Mouse (Mus musculus) thymus, postnatal 25 days (tissue): ENCODE measurements around the gene Cd4.

ENCODE experiments used
- DNase-seq: peaks from one replicate; pipeline ENCODE4 v3.0.0; 2022

Cd4 gene

DNA sequence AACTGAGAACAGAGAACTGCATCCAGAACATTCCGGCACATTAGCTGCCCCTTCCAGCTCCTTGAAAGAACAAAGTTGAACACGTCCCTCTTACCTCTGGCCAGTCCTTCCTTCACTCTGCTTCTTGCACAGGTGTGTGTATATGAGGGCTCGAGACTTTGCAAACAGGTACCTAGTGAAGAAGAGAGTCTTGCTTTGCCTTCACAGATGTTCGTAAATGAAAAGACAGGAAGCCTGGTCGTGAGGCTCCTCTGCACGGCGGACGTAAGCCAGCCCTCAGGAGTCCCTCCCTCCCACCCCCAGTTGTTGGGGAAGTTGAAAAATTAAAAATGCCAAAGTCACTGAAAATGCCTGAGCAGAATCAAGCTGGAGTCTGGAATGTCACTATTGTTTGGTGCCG lies at the start of gene Cd4:
Gene Cd4, minus strand, starts transcription at position 236 of the 400 bp plus-strand sequence.
- peak; percentile 65 for DNase-seq

DNA sequence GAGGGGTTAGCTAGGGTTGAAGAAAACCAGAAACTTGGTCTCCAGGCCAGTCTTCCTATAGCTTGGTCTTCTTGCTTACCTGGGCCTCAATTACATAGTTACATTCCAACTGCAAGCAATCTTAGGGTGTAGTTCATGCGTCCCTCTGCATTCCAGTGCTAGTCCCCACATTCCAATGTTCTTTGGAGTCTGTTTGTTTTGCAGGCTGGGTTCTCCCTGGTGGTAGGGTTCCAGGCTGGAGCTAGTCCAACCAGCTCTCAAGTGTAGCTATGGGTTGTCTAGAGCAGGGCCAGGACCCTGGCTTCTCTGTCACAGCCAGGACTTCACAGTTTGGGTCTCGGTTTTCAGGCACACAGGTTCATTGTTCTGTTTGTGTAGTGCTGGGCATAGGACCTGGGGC lies 49.5 kb upstream of the Cd4 start:
- DNase-seq = no peak

DNA sequence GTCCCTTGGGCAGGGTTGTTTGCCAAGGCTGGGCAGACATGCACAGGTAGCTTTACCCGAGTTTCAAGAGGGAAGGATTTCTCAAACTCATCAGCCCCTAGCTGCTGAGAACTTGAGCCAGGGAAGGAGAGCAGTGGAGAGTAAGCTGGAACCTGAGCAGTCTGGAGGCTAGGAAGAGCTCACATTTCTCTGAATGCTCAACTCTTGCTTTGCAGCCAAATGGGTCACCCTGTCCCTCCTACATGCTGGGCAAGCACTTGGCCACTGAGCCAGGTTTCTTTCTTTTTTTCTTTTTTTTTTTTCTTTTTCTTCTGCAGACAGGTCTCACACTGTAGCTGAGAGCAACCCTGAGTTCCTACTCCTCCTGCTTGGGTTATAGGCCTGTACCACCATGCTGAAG lies 48.7 kb upstream of the Cd4 start:
- no peak for DNase-seq

DNA sequence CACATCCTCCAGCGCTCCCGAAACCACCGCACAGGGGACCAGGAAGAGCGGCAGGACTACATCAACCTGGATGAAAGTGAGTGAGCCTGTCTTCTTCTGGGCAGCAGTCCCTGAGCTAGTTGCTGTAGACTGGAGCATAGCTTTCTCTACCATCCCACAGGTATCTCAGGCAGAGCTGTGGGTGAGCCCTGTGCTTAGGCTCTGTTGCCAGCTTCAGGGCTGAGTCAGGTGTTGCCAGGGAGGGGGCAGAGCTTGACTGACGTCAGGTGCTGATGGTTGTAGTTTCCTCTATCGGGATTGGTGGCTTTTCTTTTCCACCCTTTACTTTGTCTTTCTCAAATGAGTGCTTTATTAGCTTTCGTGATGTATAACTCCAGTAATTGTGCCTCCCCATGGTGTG lies 46.6 kb upstream of the Cd4 start:
- DNase-seq = no peak

DNA sequence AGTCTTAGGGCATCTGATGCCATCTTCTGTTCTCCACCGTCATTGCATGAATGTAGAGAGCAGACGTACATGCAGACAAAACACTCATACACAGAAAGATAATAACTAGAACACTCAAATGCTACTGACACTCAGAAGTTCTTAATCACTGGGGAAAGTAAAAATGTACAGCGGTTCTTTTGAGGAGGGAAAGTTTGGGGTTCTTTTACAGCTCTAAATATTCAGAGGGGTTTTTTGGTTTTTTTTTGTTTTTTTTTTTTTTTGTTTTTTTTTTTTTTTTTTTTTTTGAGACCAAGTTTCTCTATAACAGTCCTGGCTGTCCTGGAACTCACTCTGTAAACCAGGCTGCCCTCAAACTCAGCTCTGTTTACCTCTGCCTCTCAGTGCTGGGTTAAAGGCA lies 45.1 kb upstream of the Cd4 start:
- DNase-seq = no peak

DNA sequence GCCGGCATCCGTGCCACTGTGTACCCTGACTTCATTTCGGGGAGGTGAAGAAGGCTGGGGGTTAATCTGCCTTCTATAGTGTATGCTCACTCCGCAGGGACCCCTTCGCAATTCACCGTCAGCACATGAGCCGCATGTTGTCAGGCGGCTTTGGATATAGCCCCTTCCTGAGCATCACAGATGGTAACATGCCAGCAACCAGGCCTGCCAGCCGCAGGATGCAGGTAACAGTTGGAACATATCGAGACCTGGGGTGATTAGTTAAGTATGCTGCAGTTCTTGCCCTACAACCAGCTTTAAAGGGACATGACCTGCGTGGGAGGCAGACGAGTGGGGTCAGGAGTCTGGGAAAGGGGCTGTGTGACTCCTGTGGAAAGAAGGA lies 44.3 kb upstream of the Cd4 start:
- DNase-seq = no peak

DNA sequence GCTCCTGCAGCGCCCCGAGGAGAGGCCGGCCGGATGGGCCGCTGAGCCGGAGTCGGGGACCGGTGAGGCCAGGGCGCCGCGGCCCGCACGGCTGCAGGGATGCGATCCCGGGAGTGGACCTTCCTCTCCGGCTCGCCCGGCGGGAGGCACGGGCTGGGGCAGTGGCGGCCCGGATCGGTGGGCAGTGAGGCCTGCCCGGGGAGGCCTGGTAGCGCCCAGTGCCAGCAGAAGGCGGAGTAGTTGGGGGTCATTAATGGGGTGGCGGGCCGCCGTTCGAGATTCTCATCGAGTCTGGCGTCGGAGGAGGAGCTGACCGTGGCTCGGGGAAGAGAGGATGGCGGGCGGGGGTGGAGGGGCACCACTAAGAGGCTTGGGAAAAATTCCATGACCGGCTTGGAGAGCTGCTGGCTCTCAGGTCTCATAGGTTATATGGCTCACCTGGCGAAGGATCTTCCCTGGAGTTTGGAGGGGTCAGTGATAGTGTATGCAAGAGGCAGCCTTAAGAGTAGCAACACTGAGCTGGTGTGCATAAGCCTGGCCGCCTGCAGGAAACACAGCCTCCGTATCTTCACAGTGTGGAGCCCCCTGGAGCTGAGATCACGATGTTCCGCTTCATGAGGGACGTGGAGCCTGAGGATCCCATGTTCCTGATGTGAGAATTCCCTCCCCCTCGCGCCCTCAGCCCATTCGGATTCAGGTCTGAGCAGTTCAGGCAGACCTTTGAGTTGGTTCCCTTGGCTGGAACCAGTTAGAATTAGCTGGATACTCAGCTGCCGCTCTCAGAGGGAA lies 43.7 kb upstream of the Cd4 start:
- peak; percentile 65 for DNase-seq

DNA sequence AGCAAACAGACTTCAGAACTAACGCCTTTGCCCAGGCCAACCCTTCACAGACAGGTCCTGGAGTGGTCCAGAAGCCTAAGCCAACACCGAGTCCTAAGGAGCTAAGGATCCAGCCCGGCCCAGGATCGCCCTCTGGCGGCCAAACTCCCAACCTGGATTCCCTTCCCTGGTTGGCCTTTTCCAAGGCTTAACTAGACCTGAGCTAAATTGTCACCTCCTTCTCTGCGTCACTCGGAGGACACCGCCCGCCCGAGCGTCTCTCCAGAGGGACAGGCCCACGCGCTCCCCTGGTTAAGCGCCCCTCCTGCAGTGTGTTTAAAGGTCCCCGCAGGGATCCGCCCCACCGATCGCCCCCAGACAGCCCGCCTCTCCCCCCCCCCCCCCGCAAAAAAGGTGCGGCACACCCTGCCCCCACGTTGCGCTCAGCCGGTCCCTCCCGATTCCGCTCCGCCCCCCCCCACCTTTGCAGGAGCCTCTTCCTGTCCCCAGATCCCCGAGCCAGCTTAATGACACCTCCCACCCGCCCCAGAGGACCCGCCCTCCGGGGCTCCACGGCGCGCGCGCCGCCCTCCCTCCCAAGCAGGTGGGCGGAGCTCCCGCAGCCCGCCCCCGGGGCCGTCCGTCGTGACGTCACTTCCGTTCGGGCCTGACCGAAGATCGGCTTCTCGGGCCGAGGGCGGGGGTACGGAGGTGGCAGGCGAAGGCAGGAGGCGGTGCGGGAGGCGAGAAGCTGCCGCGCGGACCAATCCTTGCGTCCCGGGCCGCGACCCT lies 42.9 kb upstream of the Cd4 start, which contains the start of gene Mlf2:
Gene Mlf2, plus strand, starts transcription at position 633 of the 771 bp plus-strand sequence.
- peak; percentile 99 for DNase-seq

DNA sequence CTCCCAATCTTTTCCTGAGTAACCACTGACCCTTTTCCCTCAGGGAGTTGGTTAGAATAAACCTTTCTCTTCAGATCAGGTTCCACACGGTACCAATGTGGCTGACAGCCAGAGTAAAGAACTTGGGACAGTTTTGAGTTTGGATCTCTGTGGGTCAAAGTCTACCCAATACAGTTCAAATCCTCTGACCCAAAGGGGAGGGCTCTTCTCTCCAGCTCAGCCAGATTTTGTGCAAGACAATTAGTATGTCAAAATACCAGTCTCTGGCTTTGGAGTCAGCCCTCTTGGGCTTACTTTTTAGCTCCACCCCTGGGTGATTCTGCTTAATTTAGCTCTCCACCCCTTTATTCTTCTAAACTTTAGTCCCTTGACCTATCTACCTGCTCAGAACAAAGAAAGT lies 42.2 kb upstream of the Cd4 start:
- DNase-seq = no peak

DNA sequence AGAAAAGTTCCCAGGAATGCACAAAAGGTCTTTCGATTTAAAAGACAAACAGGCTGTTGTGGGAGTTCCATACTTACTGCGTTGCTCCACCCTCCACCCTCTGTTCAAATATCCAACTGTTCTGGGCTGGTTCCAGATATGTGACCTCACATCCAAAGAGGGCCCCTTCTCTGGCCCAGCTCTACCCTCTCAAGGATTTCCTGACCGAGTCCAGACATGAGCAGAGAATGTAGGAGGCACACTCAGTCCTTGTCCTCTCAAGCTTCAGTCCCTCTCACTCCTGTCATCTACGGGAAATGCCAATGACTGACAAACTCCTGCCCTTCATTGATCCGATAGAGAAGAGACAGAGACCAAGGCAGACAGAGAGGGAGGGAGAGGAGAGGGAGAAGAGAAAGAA lies 37.9 kb upstream of the Cd4 start:
- no peak for DNase-seq

DNA sequence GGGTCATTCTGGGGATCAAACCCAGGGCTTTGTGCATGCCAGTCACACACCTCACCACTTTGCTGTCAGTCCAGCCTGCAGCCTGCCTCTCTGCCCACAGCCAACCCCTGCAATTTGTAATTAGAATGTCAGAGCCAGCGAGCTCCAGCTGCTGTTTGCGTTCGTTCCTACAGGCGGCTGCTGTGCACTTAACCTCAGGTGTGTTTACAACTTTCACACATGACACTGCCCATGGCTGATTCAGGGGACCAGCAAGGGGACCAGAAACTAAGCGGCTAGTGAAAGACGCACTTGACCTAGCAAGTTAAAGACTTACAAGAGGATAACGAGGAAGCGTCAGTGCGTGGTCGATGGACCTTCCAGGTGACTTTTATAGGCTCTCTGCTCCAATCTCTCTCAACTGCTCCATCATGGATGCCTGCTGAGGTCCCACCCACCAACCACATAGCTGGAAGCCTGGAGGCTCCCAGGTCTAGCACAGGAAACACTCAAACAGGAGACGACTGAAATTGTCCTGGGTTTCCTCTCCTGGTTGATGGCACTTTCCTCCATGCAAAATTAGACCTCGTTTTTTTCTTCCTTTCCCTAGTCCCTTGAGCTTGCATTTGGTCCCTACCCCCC lies 37.3 kb upstream of the Cd4 start:
- no peak for DNase-seq

DNA sequence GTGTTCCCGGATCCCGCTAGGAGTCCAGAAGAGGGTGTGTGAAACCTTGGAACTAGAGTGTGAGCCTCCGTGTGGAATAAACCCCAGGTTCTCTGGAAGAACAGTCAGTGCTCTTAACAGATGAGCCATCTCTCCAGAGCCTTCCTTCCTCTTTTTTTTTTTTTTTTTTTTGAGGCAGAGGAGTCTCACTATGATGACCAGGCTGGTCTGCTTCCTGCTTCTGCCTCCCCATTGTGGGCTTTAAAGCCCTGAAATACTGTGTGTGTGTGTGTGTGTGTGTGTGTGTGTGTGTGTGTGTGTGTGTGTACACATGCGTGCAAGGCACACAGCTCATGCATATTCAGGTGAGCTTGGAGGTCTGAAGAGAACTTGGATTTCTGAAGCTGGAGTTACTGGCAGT lies 33.5 kb upstream of the Cd4 start:
- DNase-seq = no peak

DNA sequence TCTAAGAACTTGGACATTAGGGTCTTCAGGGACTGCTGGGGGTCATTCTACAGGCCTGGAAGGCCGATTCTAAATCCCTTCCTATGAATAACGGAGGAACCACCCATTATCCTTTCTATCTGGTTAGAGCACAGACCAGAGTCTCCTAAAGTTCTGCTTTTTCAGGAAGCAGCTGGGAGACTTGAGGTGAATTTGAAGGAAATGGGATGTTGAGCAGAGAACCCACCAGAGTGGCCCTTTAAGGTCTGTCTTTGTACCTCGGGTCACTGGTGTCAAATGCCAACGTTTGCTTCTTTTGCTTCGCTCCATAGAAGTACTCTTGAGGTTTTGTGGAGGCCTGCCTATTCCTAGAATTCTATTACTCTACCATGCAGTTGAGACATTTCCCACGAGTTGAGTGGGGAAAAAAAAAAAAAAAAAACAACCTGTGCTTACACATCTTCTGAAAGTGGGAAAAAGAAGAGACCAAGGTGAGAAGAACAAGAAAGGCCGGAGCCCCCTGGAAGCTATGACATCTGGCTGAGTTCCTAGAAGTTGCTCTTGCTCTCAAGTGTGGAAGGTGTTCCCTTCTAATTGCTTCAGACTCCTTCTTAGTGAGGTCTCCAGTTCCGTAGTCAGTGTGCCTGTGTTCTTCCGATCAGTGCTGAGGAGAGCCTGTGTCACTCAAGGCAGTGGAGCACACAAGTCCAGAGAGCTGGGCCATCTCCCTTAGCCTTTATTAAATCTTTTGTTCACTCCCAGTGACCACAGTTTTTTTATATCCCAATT lies 32.5 kb upstream of the Cd4 start:
- DNase-seq = no peak

DNA sequence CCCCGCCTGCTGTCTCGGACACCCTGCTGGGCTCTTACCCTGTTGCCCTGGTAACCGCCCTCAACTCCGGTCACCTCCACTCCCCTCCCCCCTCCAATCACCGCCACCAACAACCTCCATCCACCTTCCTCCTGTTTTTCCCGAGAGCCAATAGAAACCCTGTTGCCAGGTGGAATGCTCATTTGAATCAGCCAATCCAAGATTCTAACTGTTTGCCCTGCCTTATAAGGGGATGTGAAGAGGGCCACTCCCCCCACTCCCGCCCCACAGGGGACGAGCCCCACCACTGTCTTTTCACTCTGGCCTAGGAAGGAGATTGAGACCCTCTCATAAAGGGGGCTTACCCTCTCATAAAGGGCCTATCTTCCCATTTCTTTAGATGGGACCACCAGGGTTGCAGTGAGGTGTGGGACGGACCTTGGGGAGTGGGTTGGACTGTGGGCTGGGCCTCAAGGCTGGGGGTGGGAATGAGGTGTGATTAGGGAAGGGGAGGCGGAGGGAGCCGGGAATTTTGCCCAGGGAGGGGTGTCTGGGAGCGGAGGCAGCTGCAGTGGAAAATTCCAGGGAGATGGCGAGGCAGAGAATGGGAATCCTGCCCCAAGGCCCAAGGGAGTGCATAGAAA lies 31.8 kb upstream of the Cd4 start, which contains the start of gene Ptms:
Gene Ptms, minus strand, starts transcription at position 409 of the 623 bp plus-strand sequence.
- DNase-seq = peak; percentile 64

DNA sequence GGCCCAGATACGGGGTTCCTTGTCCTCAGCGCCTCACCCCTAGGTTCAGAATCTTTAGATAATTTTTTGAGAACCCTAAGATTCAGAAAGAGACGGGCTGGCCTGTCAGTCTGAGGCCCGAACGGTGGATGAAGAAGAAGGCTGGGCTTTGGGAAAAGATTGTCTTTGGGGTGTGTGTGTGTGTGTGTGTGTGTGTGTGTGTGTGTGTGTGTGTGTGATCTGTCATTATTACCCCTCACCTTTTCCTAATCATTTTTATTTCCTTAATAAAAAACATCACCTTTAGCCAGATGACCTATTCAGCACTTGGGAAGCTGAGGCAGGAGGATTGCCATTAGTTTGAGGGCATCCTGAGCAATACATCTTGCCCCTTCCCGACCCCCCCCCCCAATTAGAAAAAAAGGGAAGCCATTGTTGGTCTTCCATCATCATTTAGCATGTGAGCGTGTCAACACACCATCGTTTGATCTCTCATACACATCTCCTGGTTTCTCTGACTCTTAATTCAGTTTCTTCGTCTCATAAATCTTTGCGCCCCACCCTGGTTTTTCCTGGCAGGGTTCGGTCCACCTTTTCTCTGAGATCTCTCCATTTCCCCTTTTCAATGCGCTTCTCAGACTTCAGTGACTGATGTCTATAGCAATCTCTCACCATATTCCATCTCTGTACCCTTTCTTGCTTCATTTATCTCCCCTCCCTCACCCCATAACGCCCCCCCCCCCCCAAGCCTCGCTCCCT lies 31.0 kb upstream of the Cd4 start:
- DNase-seq = no peak

DNA sequence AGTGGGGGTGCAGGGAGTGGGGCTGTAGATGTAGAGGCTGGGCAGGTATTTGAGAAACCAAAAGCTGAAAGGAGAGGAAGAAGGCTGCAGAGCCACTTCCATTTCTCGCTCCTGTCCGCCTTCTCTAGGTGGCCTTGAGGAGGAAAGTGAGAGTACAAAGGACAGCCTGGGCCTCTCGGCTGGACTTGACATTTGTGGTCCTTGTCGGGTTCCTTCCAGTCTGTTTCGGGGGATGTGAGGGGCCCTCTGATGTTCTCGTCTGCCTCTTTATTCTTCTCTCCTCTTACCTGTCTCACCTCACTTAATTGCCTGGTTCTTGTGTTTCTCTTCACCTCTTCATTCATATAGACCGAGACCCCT lies 30.3 kb upstream of the Cd4 start:
- no peak for DNase-seq

DNA sequence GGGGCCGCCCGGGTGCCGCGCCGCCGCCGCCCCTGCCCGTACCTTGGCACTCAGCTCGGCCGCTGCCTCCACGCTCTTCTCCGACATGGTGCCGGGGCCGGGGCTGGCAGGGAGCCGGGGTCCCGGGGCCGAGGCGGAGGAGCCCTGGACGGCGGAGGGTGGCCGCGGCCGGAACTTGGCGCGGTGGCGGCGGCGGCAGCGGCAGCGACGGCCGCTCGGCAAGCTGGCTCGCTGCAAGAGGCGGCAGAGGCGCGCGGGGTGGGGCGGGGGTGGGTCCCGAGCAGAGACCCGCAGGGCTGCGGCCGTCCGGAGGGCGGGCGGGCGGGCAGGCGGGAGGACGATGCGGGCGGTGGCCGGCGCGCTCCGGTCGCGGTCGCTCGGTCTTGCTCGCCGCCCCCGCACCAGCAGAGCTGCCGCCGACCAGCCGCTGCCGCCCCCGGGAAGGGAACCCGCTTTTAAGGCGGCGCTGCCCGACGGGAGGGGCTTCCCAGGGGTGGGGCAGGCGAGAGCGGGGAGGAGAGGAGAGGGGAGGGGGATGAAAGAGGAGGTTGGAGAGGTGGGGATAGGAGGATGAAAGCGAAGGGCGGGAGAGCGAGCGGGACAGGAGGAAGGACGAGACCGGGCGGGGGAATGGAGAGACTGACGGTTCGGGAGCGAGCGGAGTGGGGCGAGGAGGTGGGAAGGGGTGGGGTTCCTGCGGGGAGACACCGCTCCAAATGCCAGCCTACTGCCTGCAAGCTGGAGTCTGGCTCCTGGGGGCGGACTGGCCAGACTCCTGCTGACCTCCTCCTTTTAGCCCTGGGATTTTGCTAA lies 29.7 kb upstream of the Cd4 start:
- DNase-seq = peak; percentile 84

DNA sequence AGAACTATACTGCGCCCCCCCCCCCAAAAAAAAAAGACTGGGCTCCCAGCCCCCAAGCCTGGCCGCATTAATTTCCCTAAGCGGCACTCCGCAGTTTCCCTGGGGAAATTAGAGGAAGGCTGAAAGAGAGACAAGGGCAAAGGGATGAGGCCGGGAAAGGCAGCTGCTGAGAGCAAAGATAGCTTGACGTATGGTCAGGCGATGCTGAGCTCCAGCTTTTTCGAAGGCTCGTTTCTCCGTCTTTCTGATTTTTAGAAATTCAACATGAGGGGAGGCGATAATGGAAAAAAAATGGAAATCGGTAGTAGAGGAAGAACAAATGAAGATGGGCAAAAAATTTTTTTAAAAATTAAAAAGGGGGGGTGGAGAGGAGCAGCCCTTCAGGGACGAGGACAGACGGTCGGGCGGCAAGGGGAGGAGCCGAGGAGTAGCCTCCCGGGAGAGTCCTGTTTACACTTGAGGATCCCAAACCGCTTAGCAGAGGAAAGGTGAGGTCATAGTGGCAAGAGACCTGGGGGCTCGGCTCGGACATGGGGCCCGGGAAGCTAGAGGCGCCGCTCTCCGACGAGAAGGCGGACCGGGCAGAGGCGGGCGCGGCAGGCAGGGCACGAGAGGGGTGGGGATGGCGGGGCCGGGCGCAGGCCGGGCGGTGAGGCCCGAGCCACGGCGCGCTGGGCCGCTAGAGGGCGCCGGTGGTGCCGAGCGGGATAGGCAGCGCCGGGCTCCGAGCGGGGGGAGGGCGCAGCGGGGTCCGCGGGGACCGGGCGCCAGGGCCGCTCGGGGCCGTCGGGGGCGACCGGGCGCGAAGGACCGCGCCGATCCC lies 28.9 kb upstream of the Cd4 start:
- peak; percentile 95 for DNase-seq

DNA sequence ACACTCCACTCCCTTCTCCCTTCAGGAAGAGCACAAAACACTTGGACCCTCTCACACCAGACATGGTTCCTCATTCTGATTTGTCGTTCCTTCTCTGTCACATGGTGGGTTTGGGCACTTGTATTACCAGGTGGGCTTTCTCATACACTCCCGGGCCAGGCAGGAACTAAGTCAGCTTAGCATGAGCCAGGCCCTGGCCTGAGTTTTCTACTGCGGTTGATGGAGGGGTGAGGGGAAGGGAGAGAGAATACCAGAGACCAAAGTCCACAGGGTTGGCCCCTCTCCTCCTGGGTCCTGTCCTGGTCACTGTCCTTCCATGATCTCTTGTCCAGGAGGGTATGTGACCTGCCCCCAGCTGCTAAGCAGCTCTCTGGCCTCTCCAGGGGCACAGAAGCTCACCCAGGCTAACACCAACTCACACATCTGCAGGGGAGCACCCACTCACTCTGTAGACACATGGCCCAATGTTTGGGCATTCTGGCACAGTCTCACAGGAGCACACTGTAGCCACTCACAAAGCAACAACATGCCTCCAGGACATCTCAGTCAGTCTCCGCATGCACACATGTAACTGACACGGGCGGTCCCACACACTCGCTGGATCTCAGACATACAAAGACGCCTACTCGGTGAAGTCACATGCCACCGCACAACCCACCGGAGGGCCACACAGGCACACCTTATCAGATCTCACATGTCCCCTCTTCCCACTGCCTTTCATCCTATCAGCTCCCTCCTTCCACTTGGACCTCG lies 28.1 kb upstream of the Cd4 start:
- DNase-seq = peak; percentile 41
